Mouse (Mus musculus): Measurements from ENCODE around the gene A830018L16Rik.
"Not testable (repeated sequence)": the region's sequence is repeated elsewhere in the genome, so short reads cannot be mapped to it uniquely, and the experiment has no call there.

A830018L16Rik gene

GRCm38 (mm10) chr1:11413894-11414556 is at the start of gene A830018L16Rik:
A830018L16Rik (plus strand) TSS chr1:11414105.
- DNase-seq, result peak; percentile 43

- DNase-seq, result no peak
Observed at GRCm38 (mm10) chr1:11385846-11386245, 28.1 kb upstream of the A830018L16Rik start.

GRCm38 (mm10) chr1:11395408-11395807 is 18.5 kb upstream of the A830018L16Rik start:
- no peak for DNase-seq

GRCm38 (mm10) chr1:11395996-11396736 is 17.7 kb upstream of the A830018L16Rik start:
- no peak for DNase-seq

GRCm38 (mm10) chr1:11401159-11401558 is 12.7 kb upstream of the A830018L16Rik start:
- DNase-seq, result peak; percentile 32

- DNase-seq, result no peak
Observed at GRCm38 (mm10) chr1:11405527-11405926, 8.4 kb upstream of the A830018L16Rik start.

GRCm38 (mm10) chr1:11406026-11406425 is 7.9 kb upstream of the A830018L16Rik start:
- DNase-seq, result no peak

GRCm38 (mm10) chr1:11414560-11414959 is 655 bp downstream of the A830018L16Rik start:
- DNase-seq, result no peak

- no peak for DNase-seq
Observed at GRCm38 (mm10) chr1:11427310-11427709, 13.4 kb downstream of the A830018L16Rik start.

GRCm38 (mm10) chr1:11458353-11458752 is 44.4 kb downstream of the A830018L16Rik start:
- DNase-seq, result peak; percentile 1

GRCm38 (mm10) chr1:11466325-11466724 is 52.4 kb downstream of the A830018L16Rik start:
- no peak for DNase-seq

GRCm38 (mm10) chr1:11467065-11467643 is 53.2 kb downstream of the A830018L16Rik start:
- no peak for DNase-seq

- no peak for DNase-seq
Observed at GRCm38 (mm10) chr1:11492936-11493335, 79.0 kb downstream of the A830018L16Rik start.

- DNase-seq, result no peak
Observed at GRCm38 (mm10) chr1:11501556-11501955, 87.7 kb downstream of the A830018L16Rik start.

- DNase-seq, result not testable (repeated sequence)
Observed at GRCm38 (mm10) chr1:11549810-11550209, 135.9 kb downstream of the A830018L16Rik start.

- DNase-seq, result peak; percentile 4
Observed at GRCm38 (mm10) chr1:11565309-11565708, 151.4 kb downstream of the A830018L16Rik start.

- DNase-seq, result no peak
Observed at GRCm38 (mm10) chr1:11566730-11567129, 152.8 kb downstream of the A830018L16Rik start.

- no peak for DNase-seq
Observed at GRCm38 (mm10) chr1:11567300-11567885, 153.5 kb downstream of the A830018L16Rik start.

GRCm38 (mm10) chr1:11570274-11570673 is 156.4 kb downstream of the A830018L16Rik start:
- DNase-seq, result no peak

- DNase-seq, result no peak
Observed at GRCm38 (mm10) chr1:11573462-11573861, 159.6 kb downstream of the A830018L16Rik start.

- no peak for DNase-seq
Observed at GRCm38 (mm10) chr1:11580026-11580425, 166.1 kb downstream of the A830018L16Rik start.

- no peak for DNase-seq
Observed at GRCm38 (mm10) chr1:11588305-11588704, 174.4 kb downstream of the A830018L16Rik start.

- no peak for DNase-seq
Observed at GRCm38 (mm10) chr1:11650137-11650536, 236.2 kb downstream of the A830018L16Rik start.
